Mouse (Mus musculus) embryonic fibroblast, embryonic 13.5 days (primary cell): ENCODE measurements at regions not wholly inside any gene's neighbourhood (a gene's known extent, or its start where the extent isn't known, plus 50 kb on each side); places are given as distances from the start of the nearest gene placed in this dataset.

Experiments used
- CTCF ChIP-seq: IDR thresholded peaks from 2 replicates; pipeline ENCODE4 v1.5.1; 2011; ENCODE audit warnings: mild to moderate bottlenecking, control low read depth, low read length, moderate library complexity, borderline replicate concordance; ENCODE audit not compliant: insufficient read depth
- POLR2A ChIP-seq: IDR thresholded peaks from 2 replicates; pipeline ENCODE4 v1.6.1; 2011; ENCODE audit warnings: low read depth, mild to moderate bottlenecking, control low read depth, low read length, moderate library complexity

- TF ChIP-seq CTCF (no peak), POLR2A (no peak)
Measured at GRCm38 (mm10) chr5:64475736-64476519, 319.8 kb downstream of the Tbc1d1 start.
